Mouse (Mus musculus): Measurements from ENCODE around the gene Dkk1.

GRCm38 (mm10) chr19:30552260-30552659 is 2.8 kb upstream of the Dkk1 start:
- no peak for TF ChIP-seq FLI1 (IDR thresholded peaks at IDR 0.05; ENCODE audit: low read length)
- no peak for TF ChIP-seq GATA1 (IDR thresholded peaks at IDR 0.05; ENCODE audit: borderline replicate concordance, low read length)

All from megakaryocyte, embryonic 14.5 days (primary cell).